Mouse (Mus musculus) C2C12 (cell line): ENCODE results near the gene Tk2.

Source experiments
- CEBPB ChIP-seq: IDR thresholded peaks from one replicate; pipeline ENCODE4 v1.6.1; 2011; ENCODE audit warnings: low read depth, mild to moderate bottlenecking, control low read depth, moderate library complexity
- CTCF ChIP-seq: IDR thresholded peaks from one replicate; pipeline ENCODE4 v1.5.1; 2011; ENCODE audit not compliant: control insufficient read depth, insufficient read depth, insufficient read length
- MAX ChIP-seq: IDR thresholded peaks from one replicate; pipeline ENCODE4 v1.6.1; 2011; ENCODE audit warnings: mild to moderate bottlenecking, control low read depth
- MYOD1 ChIP-seq: IDR thresholded peaks from one replicate; pipeline ENCODE4 v1.6.1; 2011; ENCODE audit warnings: low read depth; ENCODE audit not compliant: control insufficient read depth, insufficient read length
- MYOG ChIP-seq: IDR thresholded peaks from one replicate; pipeline ENCODE4 v1.6.1; 2011; ENCODE audit not compliant: control insufficient read depth, insufficient read length; ENCODE audit errors: extremely low read depth
- USF1 ChIP-seq: IDR thresholded peaks from one replicate; pipeline ENCODE4 v1.6.1; 2011; ENCODE audit warnings: low read depth, mild to moderate bottlenecking, control low read depth, moderate library complexity

DNA sequence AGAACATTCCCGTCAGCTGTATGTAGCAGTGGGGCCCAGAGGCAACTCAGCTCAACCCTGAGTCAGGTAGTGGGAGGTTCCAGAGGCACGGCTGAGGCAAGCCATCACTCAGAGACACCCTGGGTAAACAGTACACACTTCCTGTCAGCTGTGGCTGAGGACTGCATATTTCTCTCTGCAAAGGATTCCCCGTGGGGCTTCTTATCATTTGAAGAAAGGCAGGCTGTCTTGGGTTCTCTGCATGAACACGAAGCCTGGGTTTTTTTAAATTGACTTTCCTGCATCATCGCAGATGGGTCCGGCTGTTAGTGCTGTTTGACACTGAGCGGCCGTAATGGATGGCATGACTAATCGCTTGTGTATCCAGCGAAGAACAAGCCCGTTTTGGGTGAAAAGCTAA, 56.9 kb downstream of the Tk2 start:
- TF ChIP-seq CTCF (no peak), MYOG (no peak), MYOD1 (no peak), USF1 (no peak), MAX (no peak), CEBPB (no peak)
